Mouse (Mus musculus): ENCODE measurements around the gene Olfr312.

- no peak for TF ChIP-seq POLR2A (IDR thresholded peaks at IDR 0.05; ENCODE audit: low read depth, low read length)
- TF ChIP-seq CTCF (IDR thresholded peaks at IDR 0.05; ENCODE audit: extremely low read depth, insufficient read length, insufficient replicate concordance, low read depth, low read length): no peak
These were observed 18.6 kb downstream of the Olfr312 start for GRCm38 (mm10) chr11:58847636-58848035.

Data from small intestine, adult 2 months (tissue).